Mouse (Mus musculus): ENCODE results near the gene B4galnt2.

- TF ChIP-seq POLR2A (IDR thresholded peaks at IDR 0.05; ENCODE audit: insufficient read depth, low read depth, low read length): no peak
- no peak for TF ChIP-seq CTCF (IDR thresholded peaks at IDR 0.05)
- no peak for TF ChIP-seq EP300 (IDR thresholded peaks at IDR 0.05; ENCODE audit: insufficient read depth, low read depth, low read length)
Observed at GRCm38 (mm10) chr11:95821511-95821910, 93.2 kb downstream of the B4galnt2 start.

All from heart, adult 2 months (tissue).